Mouse (Mus musculus): ENCODE measurements around the gene Rps9. TPM values are rescaled to one million over a fixed set of nuclear protein-coding genes. Genes with fewer than 3 reads are reported as not detected.
"Not testable (repeated sequence)": the region's sequence is repeated elsewhere in the genome, so short reads cannot be mapped to it uniquely, and the experiment has no call there.

The Rps9 gene
- polyA plus RNA-seq, 1 experiment from 2014 or later = 1,365 TPM

GRCm38 (mm10) chr7:3693809-3694075 lies 10.1 kb upstream of the Rps9 start:
- Histone ChIP-seq H3K4me1 (ENCODE audit: control insufficient read depth, insufficient read depth, low read length) (peaks cover 12% of the 10 kb centered on the region), H3K9ac (ENCODE audit: low read depth, low read length) (peak overlapping the region; percentile 95), H3K36me3 (ENCODE audit: control insufficient read depth, insufficient read depth, low read length) (no peaks in the 10 kb centered on the region; the same call in 1 of the 2 replicates), H3K27ac (ENCODE audit: low read length) (peak overlapping the region; percentile 94), H3K4me3 (ENCODE audit: low read length) (peak overlapping the region; percentile 87), H3K4me2 (ENCODE audit: low read depth, low read length) (peak overlapping the region; percentile 89), H3K27me3 (replicated peaks; ENCODE audit: control insufficient read depth, insufficient read depth, low read length) (no peaks in the 10 kb centered on the region), H3K9me3 (ENCODE audit: control insufficient read depth, low read length) (no peaks in the 10 kb centered on the region)
- WGBS = under 1% methylated on average over 18 of the region's 18 CpGs
- ATAC-seq = no peak

DNA sequence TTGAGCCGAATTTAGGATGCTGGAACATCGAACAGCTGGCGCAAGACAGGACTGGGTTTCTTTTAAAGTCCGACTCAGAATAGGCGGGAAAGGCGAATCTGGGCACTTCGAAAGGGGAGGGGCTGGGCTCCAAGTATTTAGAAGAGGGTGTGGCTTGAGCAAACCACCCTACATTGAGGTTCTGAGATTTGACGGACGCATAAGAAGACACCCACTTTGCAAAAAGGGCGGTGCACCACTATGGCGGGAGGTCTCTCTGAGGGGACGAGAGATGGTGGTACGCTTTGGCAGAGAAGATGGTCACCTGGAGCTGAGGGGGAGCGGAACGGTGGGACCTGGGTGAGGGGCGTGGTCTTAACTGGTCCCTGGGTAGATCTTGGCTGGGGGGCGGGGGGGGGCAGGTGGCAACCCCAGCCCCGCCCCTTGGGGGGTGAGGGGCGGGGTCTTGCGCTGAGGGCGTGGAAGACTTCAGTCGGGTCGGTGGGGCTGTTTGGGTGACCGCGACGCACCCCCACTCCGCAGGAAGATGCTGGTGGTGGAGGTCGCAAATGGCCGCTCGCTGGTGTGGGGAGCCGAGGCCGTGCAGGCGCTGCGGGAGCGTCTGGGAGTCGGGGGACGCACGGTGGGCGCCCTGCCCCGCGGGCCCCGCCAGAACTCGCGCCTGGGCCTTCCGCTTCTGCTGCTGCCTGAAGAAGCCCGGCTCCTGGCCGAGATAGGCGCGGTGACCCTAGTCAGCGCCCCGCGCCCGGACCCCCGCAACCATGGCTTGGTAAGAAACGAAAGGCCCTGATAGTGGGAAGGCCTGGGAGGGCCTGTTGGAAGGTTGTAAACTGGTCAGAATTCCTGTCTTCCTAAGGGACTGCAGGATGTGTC lies 9.5 kb upstream of the Rps9 start:
- H3K4me3 ChIP-seq (ENCODE audit: low read length) = peak overlapping the region; percentile 87
- H3K4me2 ChIP-seq (ENCODE audit: low read depth, low read length) = peak overlapping the region; percentile 89
- ATAC-seq = peak; percentile 64
- peaks cover 12% of the 10 kb centered on the region for H3K4me1 ChIP-seq (ENCODE audit: control insufficient read depth, insufficient read depth, low read length)
- H3K9ac ChIP-seq (ENCODE audit: low read depth, low read length) = peak overlapping the region; percentile 95
- H3K9me3 ChIP-seq (ENCODE audit: control insufficient read depth, low read length) = no peaks in the 10 kb centered on the region
- H3K36me3 ChIP-seq (ENCODE audit: control insufficient read depth, insufficient read depth, low read length) = no peaks in the 10 kb centered on the region; the same call in 1 of the 2 replicates
- H3K27me3 ChIP-seq (replicated peaks; ENCODE audit: control insufficient read depth, insufficient read depth, low read length) = no peaks in the 10 kb centered on the region
- peak overlapping the region; percentile 94 for H3K27ac ChIP-seq (ENCODE audit: low read length)
- 0% methylated on average over 50 of the region's 55 CpGs for whole genome bisulfite sequencing

DNA sequence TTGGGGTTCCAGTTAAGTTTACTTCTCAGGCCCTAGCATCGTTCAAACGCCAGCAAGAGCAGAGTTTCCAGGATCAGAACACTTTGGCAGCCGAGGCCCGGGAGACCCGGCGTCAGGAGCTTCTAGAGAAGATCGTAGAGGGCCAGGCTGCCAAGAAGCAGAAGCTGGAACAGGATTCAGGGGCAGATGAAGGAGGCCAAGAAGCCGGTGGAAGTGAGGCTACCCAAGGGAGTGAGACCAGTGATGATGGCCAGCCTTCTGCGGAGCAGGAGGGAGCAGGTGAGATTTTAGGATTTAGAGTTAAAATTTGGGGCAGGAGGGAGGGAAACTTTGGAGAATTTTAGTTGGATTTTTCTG lies 8.9 kb upstream of the Rps9 start:
- not testable (repeated sequence) for H3K36me3 ChIP-seq (ENCODE audit: control insufficient read depth, insufficient read depth, low read length); ATAC-seq; H3K9me3 ChIP-seq (ENCODE audit: control insufficient read depth, low read length); H3K27me3 ChIP-seq (replicated peaks; ENCODE audit: control insufficient read depth, insufficient read depth, low read length)
- peaks cover 12% of the 10 kb centered on the region for H3K4me1 ChIP-seq (ENCODE audit: control insufficient read depth, insufficient read depth, low read length)
- 3% methylated on average over 9 of the region's 9 CpGs for WGBS
- H3K27ac ChIP-seq (ENCODE audit: low read length) = peak overlapping the region; percentile 94
- peak overlapping the region; percentile 89 for H3K4me2 ChIP-seq (ENCODE audit: low read depth, low read length)
- peak overlapping the region; percentile 87 for H3K4me3 ChIP-seq (ENCODE audit: low read length)
- peak overlapping the region; percentile 95 for H3K9ac ChIP-seq (ENCODE audit: low read depth, low read length)

DNA sequence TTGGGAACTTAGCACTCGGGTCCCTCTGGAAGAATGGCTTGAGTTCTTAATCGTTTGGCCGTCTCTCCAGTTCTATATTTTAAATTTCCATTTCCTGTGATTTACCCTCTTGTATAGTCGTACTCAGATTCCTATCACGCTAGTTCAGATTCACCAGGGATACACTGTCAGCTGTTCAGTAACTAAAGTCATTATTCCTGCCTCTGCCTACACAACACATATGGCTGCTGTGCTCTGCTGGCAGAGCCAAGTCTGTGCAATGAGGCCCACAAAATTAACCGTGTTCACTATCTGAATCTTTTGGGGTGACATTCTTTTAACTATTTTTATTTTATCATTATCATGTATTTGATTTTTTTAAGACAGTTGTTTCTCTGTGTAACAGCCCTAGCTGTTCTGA lies 5.3 kb upstream of the Rps9 start:
- Histone ChIP-seq H3K4me3 (ENCODE audit: low read length) (no peak overlapping the region), H3K36me3 (ENCODE audit: control insufficient read depth, insufficient read depth, low read length) (peaks cover 4% of the 10 kb centered on the region; the same call in 1 of the 2 replicates), H3K9me3 (ENCODE audit: control insufficient read depth, low read length) (no peaks in the 10 kb centered on the region), H3K27ac (ENCODE audit: low read length) (no peak overlapping the region), H3K4me2 (ENCODE audit: low read depth, low read length) (no peak overlapping the region), H3K9ac (ENCODE audit: low read depth, low read length) (no peak overlapping the region), H3K27me3 (replicated peaks; ENCODE audit: control insufficient read depth, insufficient read depth, low read length) (no peaks in the 10 kb centered on the region), H3K4me1 (ENCODE audit: control insufficient read depth, insufficient read depth, low read length) (0 out of 2 replicates have a peak, but pooled peaks cover 5% of the 10 kb centered on the region)
- 96% methylated on average over 6 of the region's 6 CpGs for WGBS
- no peak for ATAC-seq

GRCm38 (mm10) chr7:3703148-3703878 lies 480 bp upstream of the Rps9 start:
- peaks cover 11% of the 10 kb centered on the region for H3K4me1 ChIP-seq (ENCODE audit: control insufficient read depth, insufficient read depth, low read length)
- H3K4me2 ChIP-seq (ENCODE audit: low read depth, low read length) = peak overlapping the region; percentile 55
- peak; percentile 58 for ATAC-seq
- no peaks in the 10 kb centered on the region for H3K27me3 ChIP-seq (replicated peaks; ENCODE audit: control insufficient read depth, insufficient read depth, low read length)
- no peaks in the 10 kb centered on the region for H3K9me3 ChIP-seq (ENCODE audit: control insufficient read depth, low read length)
- H3K4me3 ChIP-seq (ENCODE audit: low read length) = peak overlapping the region; percentile 83
- H3K9ac ChIP-seq (ENCODE audit: low read depth, low read length) = peak overlapping the region; percentile 58
- peak overlapping the region; percentile 64 for H3K27ac ChIP-seq (ENCODE audit: low read length)
- 20% methylated on average over 6 of the region's 6 CpGs for WGBS
- H3K36me3 ChIP-seq (ENCODE audit: control insufficient read depth, insufficient read depth, low read length) = peaks cover 11% of the 10 kb centered on the region; the same call in 1 of the 2 replicates

DNA sequence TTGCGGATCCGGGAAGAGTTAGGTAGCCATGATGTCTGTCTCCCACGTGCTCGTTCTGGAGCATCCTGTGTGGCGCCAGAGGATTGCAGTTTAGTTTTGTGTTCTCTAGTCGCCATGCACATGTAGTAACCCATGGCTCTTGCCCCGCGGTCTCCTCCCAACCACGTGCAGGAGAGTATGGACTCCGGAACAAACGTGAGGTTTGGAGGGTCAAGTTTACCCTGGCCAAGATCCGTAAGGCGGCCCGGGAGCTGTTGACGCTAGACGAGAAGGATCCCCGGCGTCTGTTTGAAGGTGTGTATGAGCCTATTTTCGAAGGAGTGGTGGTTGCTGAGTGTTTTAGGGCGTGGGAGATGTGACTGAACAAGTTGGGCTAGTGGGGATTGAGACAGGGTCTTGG lies 682 bp downstream of the Rps9 start:
- Histone ChIP-seq H3K9me3 (ENCODE audit: control insufficient read depth, low read length) (no peaks in the 10 kb centered on the region), H3K27ac (ENCODE audit: low read length) (peak overlapping the region; percentile 94), H3K27me3 (replicated peaks; ENCODE audit: control insufficient read depth, insufficient read depth, low read length) (no peaks in the 10 kb centered on the region), H3K4me1 (ENCODE audit: control insufficient read depth, insufficient read depth, low read length) (peaks cover 11% of the 10 kb centered on the region), H3K4me3 (ENCODE audit: low read length) (peak overlapping the region; percentile 83), H3K4me2 (ENCODE audit: low read depth, low read length) (peak overlapping the region; percentile 77), H3K36me3 (ENCODE audit: control insufficient read depth, insufficient read depth, low read length) (peaks cover 11% of the 10 kb centered on the region; the same call in 1 of the 2 replicates), H3K9ac (ENCODE audit: low read depth, low read length) (peak overlapping the region; percentile 86)
- WGBS = under 1% methylated on average over 20 of the region's 20 CpGs
- peak; percentile 14; the same call in 1 of the 2 replicates for ATAC-seq

GRCm38 (mm10) chr7:3705461-3705860 lies 1.7 kb downstream of the Rps9 start:
- H3K4me1 ChIP-seq (ENCODE audit: control insufficient read depth, insufficient read depth, low read length) = peaks cover 11% of the 10 kb centered on the region
- peaks cover 11% of the 10 kb centered on the region; the same call in 1 of the 2 replicates for H3K36me3 ChIP-seq (ENCODE audit: control insufficient read depth, insufficient read depth, low read length)
- H3K4me2 ChIP-seq (ENCODE audit: low read depth, low read length) = peak overlapping the region; percentile 77
- peak overlapping the region; percentile 18; the same call in 1 of the 2 replicates for H3K27ac ChIP-seq (ENCODE audit: low read length)
- not testable (repeated sequence) for H3K9me3 ChIP-seq (ENCODE audit: control insufficient read depth, low read length); ATAC-seq; H3K27me3 ChIP-seq (replicated peaks; ENCODE audit: control insufficient read depth, insufficient read depth, low read length)
- H3K4me3 ChIP-seq (ENCODE audit: low read length) = peak overlapping the region; percentile 83
- WGBS = 1% methylated on average over 6 of the region's 7 CpGs
- H3K9ac ChIP-seq (ENCODE audit: low read depth, low read length) = peak overlapping the region; percentile 86

- no peaks in the 10 kb centered on the region for H3K9me3 ChIP-seq (ENCODE audit: control insufficient read depth, low read length)
- no peak for ATAC-seq
- peak overlapping the region; percentile 77 for H3K4me2 ChIP-seq (ENCODE audit: low read depth, low read length)
- H3K4me3 ChIP-seq (ENCODE audit: low read length) = peak overlapping the region; percentile 83
- H3K27ac ChIP-seq (ENCODE audit: low read length) = peak overlapping the region; percentile 17; the same call in 1 of the 2 replicates
- H3K27me3 ChIP-seq (replicated peaks; ENCODE audit: control insufficient read depth, insufficient read depth, low read length) = no peaks in the 10 kb centered on the region
- H3K4me1 ChIP-seq (ENCODE audit: control insufficient read depth, insufficient read depth, low read length) = peaks cover 11% of the 10 kb centered on the region
- peak overlapping the region; percentile 86 for H3K9ac ChIP-seq (ENCODE audit: low read depth, low read length)
- WGBS = 22% methylated on average over 6 of the region's 6 CpGs
- H3K36me3 ChIP-seq (ENCODE audit: control insufficient read depth, insufficient read depth, low read length) = peaks cover 10% of the 10 kb centered on the region; the same call in 1 of the 2 replicates
Observed at GRCm38 (mm10) chr7:3705911-3706310, 2.1 kb downstream of the Rps9 start.

GRCm38 (mm10) chr7:3706343-3706934 lies 2.6 kb downstream of the Rps9 start:
- Histone ChIP-seq H3K4me3 (ENCODE audit: low read length) (peak overlapping the region; percentile 83), H3K9ac (ENCODE audit: low read depth, low read length) (peak overlapping the region; percentile 86)

More at GRCm38 (mm10) chr7:3706343-3706934, 2.6 kb downstream of the Rps9 start:
- Histone ChIP-seq H3K36me3 (ENCODE audit: control insufficient read depth, insufficient read depth, low read length) (peaks cover 7% of the 10 kb centered on the region; the same call in 1 of the 2 replicates), H3K4me2 (ENCODE audit: low read depth, low read length) (peak overlapping the region; percentile 77), H3K9me3 (ENCODE audit: control insufficient read depth, low read length) (no peaks in the 10 kb centered on the region), H3K27me3 (replicated peaks; ENCODE audit: control insufficient read depth, insufficient read depth, low read length) (no peaks in the 10 kb centered on the region), H3K27ac (ENCODE audit: low read length) (peak overlapping the region; percentile 31), H3K4me1 (ENCODE audit: control insufficient read depth, insufficient read depth, low read length) (peaks cover 11% of the 10 kb centered on the region)
- 44% methylated on average over 11 of the region's 11 CpGs for WGBS
- ATAC-seq = no peak

Measured in intestine, embryonic 16.5 days (tissue).